Comparison of ENCODE assay signal across 29 mouse cellular contexts in the genomic region with DNA sequence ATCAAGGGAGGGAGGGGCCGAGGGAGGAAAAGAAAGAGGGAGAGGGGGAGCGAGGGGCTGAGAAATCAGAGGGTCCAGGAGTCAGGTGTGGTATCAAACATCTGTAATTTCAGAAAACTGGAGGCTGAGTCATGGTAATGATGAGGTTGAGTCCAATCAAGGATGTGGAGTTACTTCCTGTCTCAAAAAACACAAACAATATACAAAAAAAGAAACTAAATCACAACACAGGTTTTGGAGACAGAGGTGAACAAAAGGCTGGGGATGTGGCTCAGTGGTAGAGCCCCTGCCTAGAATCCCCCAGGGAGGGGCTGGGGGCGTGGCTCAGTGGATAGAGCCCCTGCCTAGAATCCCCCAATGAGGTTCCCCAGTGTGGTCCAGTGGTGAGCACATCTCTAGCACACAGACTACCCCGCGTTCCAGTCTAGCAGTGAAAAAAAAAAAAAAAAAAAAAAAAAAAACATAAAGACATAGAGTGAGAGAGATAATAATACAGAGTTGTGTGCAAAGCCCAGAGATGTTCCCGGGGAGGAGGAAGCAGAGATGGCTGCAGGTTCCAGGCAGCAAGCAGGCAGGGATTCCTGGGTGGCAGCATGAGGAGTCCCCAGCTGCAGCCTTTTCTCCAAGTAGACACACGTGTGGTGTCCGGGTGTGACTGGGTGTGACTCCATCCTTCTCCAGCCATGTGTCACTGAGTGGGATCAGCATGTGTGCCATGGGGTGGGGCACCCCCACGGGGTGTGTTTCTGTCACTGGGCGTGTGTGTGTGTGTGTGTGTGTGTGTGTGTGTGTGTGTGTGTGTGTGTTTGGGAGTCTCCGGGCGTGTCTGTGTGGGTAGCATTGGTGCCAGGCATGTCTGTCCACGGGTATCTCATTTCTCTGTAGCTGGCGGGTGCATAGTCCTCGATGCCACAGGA. TPM values are rescaled to one million over a fixed set of nuclear protein-coding genes. Genes with fewer than 3 reads are reported as not detected.
DNase-seq lines count a peak whose midpoint lies in the region; ATAC-seq and TF ChIP-seq lines count a peak whose summit lies in the region.
"Had no signal": no experiment of that assay in that cellular context is flagged by ENCODE, and none has a peak within 500 bp of the region (broad histone marks: within the 10 kb centered on the region; RNA-seq: fewer than 3 reads in every experiment).

No protein-coding gene starts in this region.

- no peak for TF ChIP-seq CTCF in CH12.LX (conservative IDR thresholded peaks at IDR 0.05 in 1 of 2, IDR thresholded peaks at IDR 0.05 in 1 of 2; ENCODE audit: low read depth in 2 of 2, low read length in 2 of 2)

- in situ Hi-C loops in CH12.LX (cut with MboI; ENCODE audit: low pct_ligation_motif_present, low pct_unique_long_range_greater_than_20kb, low sequenced_read_pairs): loop anchor here (5.0 kb wide), 1 partner anchor 35 kb away; no protein-coding TSS in a partner anchor

- peaks cover 6% of the 10 kb centered on the region for H3K27me3 ChIP-seq in CH12.LX (replicated peaks)
- H3K27me3 ChIP-seq in erythroblast, embryonic 14.5 days (ENCODE audit: control insufficient read depth): peaks cover 11% of the 10 kb centered on the region
- peaks cover 10% of the 10 kb centered on the region; the same call in 1 of the 2 replicates for H3K27me3 ChIP-seq in liver, embryonic 15.5 days

- peak; percentile 11; the same call in 1 of the 2 replicates for ATAC-seq in liver, embryonic 15.5 days (ENCODE audit: insufficient read depth)
- ATAC-seq: intestine, embryonic 16.5 days; midbrain, embryonic 15.5 days had no signal

- peaks cover 29 to 49% of the 10 kb centered on the region in 2 experiments for H3K4me1 ChIP-seq in CH12.LX (ENCODE audit: control insufficient read depth in 1 of 2, insufficient read depth in 2 of 2)
- peaks cover 86% of the 10 kb centered on the region for H3K4me1 ChIP-seq in erythroblast, embryonic 14.5 days (ENCODE audit: control insufficient read depth)
- peaks cover 69% of the 10 kb centered on the region for H3K4me1 ChIP-seq in liver, embryonic 15.5 days (replicated peaks)
- H3K4me1 ChIP-seq: midbrain, embryonic 15.5 days had no signal

- dilution Hi-C loops in CH12.LX (cut with MboI; ENCODE audit: extremely low pct_ligation_motif_present, extremely low pct_unique_long_range_greater_than_20kb, low sequenced_read_pairs): no loop called here

- H3K79me2 ChIP-seq in CH12.LX (replicated peaks; ENCODE audit: control insufficient read depth, extremely low read depth, insufficient read depth, poor library complexity, severe bottlenecking): no peaks in the 10 kb centered on the region

- no peak overlapping the region for H3K27ac ChIP-seq in CH12.LX (ENCODE audit: insufficient read depth, low read depth)
- peak overlapping the region; percentile 98 for H3K27ac ChIP-seq in liver, embryonic 15.5 days (replicated peaks)
- H3K27ac ChIP-seq: embryonic facial prominence, embryonic 12.5 days; forebrain, embryonic 10.5 days; hindbrain, embryonic 14.5 days; kidney, postnatal 0 days; layer of hippocampus, adult 2 months; left cerebral cortex, adult 2 months; limb, embryonic 10.5 days; midbrain, embryonic 15.5 days had no signal

- H3K4me3 ChIP-seq in CH12.LX (replicated peaks in 1 of 3; ENCODE audit: low read depth in 2 of 3, low read length in 2 of 3, poor library complexity in 1 of 3): no peak overlapping the region
- peak overlapping the region; percentile 48 for H3K4me3 ChIP-seq in erythroblast, embryonic 14.5 days (replicated peaks)
- H3K4me3 ChIP-seq in liver, embryonic 15.5 days (replicated peaks): no peak overlapping the region
- H3K4me3 ChIP-seq: embryonic facial prominence, embryonic 12.5 days; forebrain, embryonic 10.5 days; layer of hippocampus, adult 2 months; left cerebral cortex, adult 2 months; limb, embryonic 10.5 days; midbrain, embryonic 15.5 days had no signal

- WGBS in liver, embryonic 15.5 days (ENCODE audit: insufficient replicate concordance): 62% methylated on average over 15 of the region's 15 CpGs

- TF ChIP-seq RAD21 in CH12.LX (IDR thresholded peaks at IDR 0.05; ENCODE audit: low read depth, low read length): no peak

- H3K9ac ChIP-seq in CH12.LX (ENCODE audit: insufficient read depth, low read depth): no peak overlapping the region
- peak overlapping the region; percentile 21; the same call in 1 of the 2 replicates for H3K9ac ChIP-seq in liver, embryonic 15.5 days
- H3K9ac ChIP-seq: embryonic facial prominence, embryonic 12.5 days; hindbrain, embryonic 14.5 days; midbrain, embryonic 15.5 days had no signal

- H3K4me2 ChIP-seq in CH12.LX (ENCODE audit: insufficient read depth, low read depth, poor library complexity, severe bottlenecking): no peak overlapping the region
- peak overlapping the region; percentile 42 for H3K4me2 ChIP-seq in liver, embryonic 15.5 days
- H3K4me2 ChIP-seq: embryonic facial prominence, embryonic 12.5 days; hindbrain, embryonic 14.5 days; midbrain, embryonic 15.5 days had no signal

- no peaks in the 10 kb centered on the region for H3K36me3 ChIP-seq in CH12.LX (replicated peaks in 1 of 2; ENCODE audit: control insufficient read depth in 1 of 2, insufficient read depth in 1 of 2, low read length in 1 of 2)
- H3K36me3 ChIP-seq in erythroblast, embryonic 14.5 days (ENCODE audit: control insufficient read depth): peaks cover 31% of the 10 kb centered on the region
- H3K36me3 ChIP-seq in liver, embryonic 15.5 days (replicated peaks): no peaks in the 10 kb centered on the region
- H3K36me3 ChIP-seq: embryonic facial prominence, embryonic 12.5 days; forebrain, embryonic 10.5 days; midbrain, embryonic 15.5 days had no signal

- TF ChIP-seq POLR2A in CH12.LX (IDR thresholded peaks at IDR 0.05; ENCODE audit: low read depth, low read length): no peak

- no peak for TF ChIP-seq EP300 in CH12.LX (IDR thresholded peaks at IDR 0.05; ENCODE audit: low read length)

- no peaks in the 10 kb centered on the region for H3K9me3 ChIP-seq in CH12.LX (replicated peaks; ENCODE audit: low read length)
- H3K9me3 ChIP-seq in erythroblast, embryonic 14.5 days (ENCODE audit: control insufficient read depth, low read length): peaks cover 2% of the 10 kb centered on the region; the same call in 1 of the 2 replicates
- H3K9me3 ChIP-seq in liver, embryonic 15.5 days (replicated peaks): no peaks in the 10 kb centered on the region
- H3K9me3 ChIP-seq: embryonic facial prominence, embryonic 12.5 days; forebrain, embryonic 10.5 days; limb, embryonic 10.5 days; midbrain, embryonic 15.5 days had no signal

- DNase-seq in A20 (ENCODE audit: low read depth, low spot score) (peak; percentile 31), CH12.LX (ENCODE audit: extremely low read depth) (no peak)
- DNase-seq in ovary, postnatal 14 days (ENCODE audit: low spot score): no peak
- DNase-seq in right cerebral cortex, postnatal 36 days (ENCODE audit: low spot score in 2 of 2): no peak
- no peak for DNase-seq in heart, adult 11 months
- DNase-seq in left cerebral cortex, adult 18-20 months (ENCODE audit: low spot score in 2 of 2): no peak
- DNase-seq: adrenal gland, postnatal 25 days; B cell, adult 2 months; cerebellum, adult 9-11 months; heart, adult 18-20 months; heart, postnatal 36 days; lung, adult 18-20 months; lung, postnatal 14 days; retina, postnatal 1 day had no signal

TF ChIP-seq in CH12.LX, 34 proteins besides CTCF, POLR2A, EP300 and RAD21:
- no peak for TF ChIP-seq SMC3 (IDR thresholded peaks at IDR 0.05; ENCODE audit: low read depth, low read length)
- TF ChIP-seq GABPA (IDR thresholded peaks at IDR 0.05; ENCODE audit: insufficient replicate concordance, low read depth, low read length): no peak
- TF ChIP-seq POLR2AphosphoS2 (IDR thresholded peaks at IDR 0.05; ENCODE audit: low read depth, low read length): no peak
- TF ChIP-seq ZNF384 (IDR thresholded peaks at IDR 0.05; ENCODE audit: low read depth, low read length): peak; percentile 30; the same call in 1 of the 2 replicates

RNA-seq across cellular contexts. Expression of a gene that starts 3.1 kb away (rescaled TPM):
- 7.6 and 10.5 TPM in 2 replicates for total RNA-seq in CH12.LX (2012; rRNA removed)
- total RNA-seq in CH12.LX (2014; rRNA removed): 12.9 and 14.3 TPM in 2 replicates
- polyA plus RNA-seq in CH12.LX (2012; ENCODE audit: insufficient read length, low read depth): 8.2 and 10.6 TPM in 2 replicates
- polyA plus RNA-seq in erythroblast, embryonic 14.5 days (2012): 56.1 and 61.3 TPM in 2 replicates
- 127 and 144 TPM in 2 replicates for polyA plus RNA-seq in liver, embryonic 15.5 days (2015; fragmentation: Nextera tagmentation; extraction: Ambion mirVana)
- total RNA-seq in left cerebral cortex, adult 18-20 months (2021): under 1 TPM; 0.19 to 0.45 TPM

RNA-seq across cellular contexts. Expression of a gene that starts 18.0 kb away (rescaled TPM):
- total RNA-seq in CH12.LX (2012; rRNA removed) (not detected in 2 replicates), CH12.LX (2014; rRNA removed) (not detected in 2 replicates)
- not detected in 2 replicates for polyA plus RNA-seq in CH12.LX (2012; ENCODE audit: insufficient read length, low read depth)
- 0.02 TPM in 1 of 2 replicates, not detected in the other for polyA plus RNA-seq in erythroblast, embryonic 14.5 days (2012)
- polyA plus RNA-seq in liver, embryonic 15.5 days (2015; fragmentation: Nextera tagmentation; extraction: Ambion mirVana): not detected in 2 replicates
- total RNA-seq in left cerebral cortex, adult 18-20 months (2021): not detected
- total RNA-seq: adrenal gland, postnatal 25 days; ES-E14; gastrocnemius, adult 8-10 months; heart, adult 18-20 months; heart, postnatal 36 days; layer of hippocampus, adult 2 months; left cerebral cortex, adult 2 months; megakaryocyte, adult 5-6 weeks had no signal
- polyA plus RNA-seq: embryonic facial prominence, embryonic 12.5 days; forebrain, embryonic 10.5 days; heart, embryonic 14.5 days; hindbrain, embryonic 14.5 days; intestine, embryonic 16.5 days; kidney, postnatal 0 days; limb, embryonic 10.5 days; midbrain, embryonic 15.5 days had no signal

RNA-seq across cellular contexts. Expression of a gene that starts 32.4 kb away (rescaled TPM):
- 19.1 and 20.5 TPM in 2 replicates for total RNA-seq in CH12.LX (2012; rRNA removed)
- 16.9 and 19.9 TPM in 2 replicates for total RNA-seq in CH12.LX (2014; rRNA removed)
- polyA plus RNA-seq in CH12.LX (2012; ENCODE audit: insufficient read length, low read depth): 24.6 and 26.8 TPM in 2 replicates
- 16.4 and 18.4 TPM in 2 replicates for polyA plus RNA-seq in erythroblast, embryonic 14.5 days (2012)
- 14.8 and 15.9 TPM in 2 replicates for polyA plus RNA-seq in liver, embryonic 15.5 days (2015; fragmentation: Nextera tagmentation; extraction: Ambion mirVana)
- 10 to 100 TPM; 40.2 to 43.0 TPM for total RNA-seq in left cerebral cortex, adult 18-20 months (2021)

RNA-seq across cellular contexts. Expression of a gene that starts 33.2 kb away (rescaled TPM):
- total RNA-seq in CH12.LX (2012; rRNA removed): not detected in 2 replicates
- total RNA-seq in CH12.LX (2014; rRNA removed): not detected in 2 replicates
- polyA plus RNA-seq in CH12.LX (2012; ENCODE audit: insufficient read length, low read depth): not detected in 2 replicates
- not detected in 2 replicates for polyA plus RNA-seq in erythroblast, embryonic 14.5 days (2012)
- not detected in 2 replicates for polyA plus RNA-seq in liver, embryonic 15.5 days (2015; fragmentation: Nextera tagmentation; extraction: Ambion mirVana)
- total RNA-seq in left cerebral cortex, adult 18-20 months (2021): not detected
- total RNA-seq: gastrocnemius, adult 8-10 months; heart, postnatal 36 days; layer of hippocampus, adult 2 months; left cerebral cortex, adult 2 months; megakaryocyte, adult 5-6 weeks had no signal
- polyA plus RNA-seq: heart, embryonic 14.5 days; intestine, embryonic 16.5 days; limb, embryonic 10.5 days had no signal

RNA-seq across cellular contexts. Expression of a gene that starts 50.5 kb away (rescaled TPM):
- total RNA-seq in CH12.LX (2012; rRNA removed) (6.0 and 6.7 TPM in 2 replicates), CH12.LX (2014; rRNA removed) (4.5 and 5.8 TPM in 2 replicates)
- polyA plus RNA-seq in CH12.LX (2012; ENCODE audit: insufficient read length, low read depth): 3.3 and 4.7 TPM in 2 replicates
- polyA plus RNA-seq in erythroblast, embryonic 14.5 days (2012): 0.07 TPM in 1 of 2 replicates, not detected in the other
- 1.7 TPM in 2 replicates for polyA plus RNA-seq in liver, embryonic 15.5 days (2015; fragmentation: Nextera tagmentation; extraction: Ambion mirVana)
- total RNA-seq in left cerebral cortex, adult 18-20 months (2021): 10 to 100 TPM; 12.2 to 14.1 TPM
